Mouse (Mus musculus): ENCODE results near the gene Slc27a2.

The Slc27a2 gene

GRCm38 (mm10) chr2:126572163-126572562 lies 20.0 kb downstream of the Slc27a2 start:
- Histone ChIP-seq H3K27me3 (ENCODE audit: insufficient read depth, low read length) (no peaks in the 10 kb centered on the region), H3K36me3 (ENCODE audit: insufficient read depth, low read length) (peaks cover 99% of the 10 kb centered on the region), H3K4me3 (replicated peaks; ENCODE audit: low read length) (no peak overlapping the region), H3K9me3 (ENCODE audit: low read length) (no peaks in the 10 kb centered on the region), H3K4me1 (replicated peaks; ENCODE audit: low read depth, low read length) (no peaks in the 10 kb centered on the region)
- TF ChIP-seq NANOG (IDR thresholded peaks at IDR 0.05; ENCODE audit: borderline replicate concordance, low read length) (no peak), CTCF (conservative IDR thresholded peaks at IDR 0.05; ENCODE audit: low read length) (no peak), POU5F1 (IDR thresholded peaks at IDR 0.05; ENCODE audit: borderline replicate concordance, low read length) (no peak)

DNA sequence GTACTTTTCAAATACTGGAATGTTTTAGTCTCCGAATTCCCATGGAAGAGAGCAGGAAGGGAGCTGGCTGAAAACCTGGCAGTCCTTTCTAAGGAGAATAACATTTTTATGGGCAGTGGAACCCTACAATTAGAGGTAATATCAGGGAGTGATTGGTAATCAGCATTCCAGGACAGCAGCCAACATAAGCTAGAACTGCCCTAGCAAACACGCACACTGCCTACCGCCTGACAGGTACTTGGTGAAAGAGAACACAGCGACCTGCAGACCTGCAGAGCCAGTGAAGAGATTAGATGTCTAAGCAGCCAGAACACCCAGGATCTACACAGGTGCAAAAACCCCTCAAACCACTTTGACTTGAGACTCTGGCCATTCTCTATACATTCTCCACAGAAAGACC lies 20.5 kb downstream of the Slc27a2 start:
- Histone ChIP-seq H3K9me3 (ENCODE audit: low read length) (no peaks in the 10 kb centered on the region), H3K4me3 (replicated peaks; ENCODE audit: low read length) (no peak overlapping the region), H3K4me1 (replicated peaks; ENCODE audit: low read depth, low read length) (no peaks in the 10 kb centered on the region), H3K27me3 (ENCODE audit: insufficient read depth, low read length) (no peaks in the 10 kb centered on the region), H3K36me3 (ENCODE audit: insufficient read depth, low read length) (peaks cover 99% of the 10 kb centered on the region)
- TF ChIP-seq NANOG (IDR thresholded peaks at IDR 0.05; ENCODE audit: borderline replicate concordance, low read length) = no peak
- TF ChIP-seq CTCF (conservative IDR thresholded peaks at IDR 0.05; ENCODE audit: low read length) = no peak
- no peak for TF ChIP-seq POU5F1 (IDR thresholded peaks at IDR 0.05; ENCODE audit: borderline replicate concordance, low read length)

- Histone ChIP-seq H3K36me3 (ENCODE audit: insufficient read depth, low read length) (peaks cover 98% of the 10 kb centered on the region), H3K4me3 (replicated peaks; ENCODE audit: low read length) (no peak overlapping the region), H3K27me3 (ENCODE audit: insufficient read depth, low read length) (no peaks in the 10 kb centered on the region), H3K9me3 (ENCODE audit: low read length) (no peaks in the 10 kb centered on the region), H3K4me1 (replicated peaks; ENCODE audit: low read depth, low read length) (peaks cover 4% of the 10 kb centered on the region; the same call in 1 of the 2 replicates)
- TF ChIP-seq NANOG (IDR thresholded peaks at IDR 0.05; ENCODE audit: borderline replicate concordance, low read length) (no peak), POU5F1 (IDR thresholded peaks at IDR 0.05; ENCODE audit: borderline replicate concordance, low read length) (no peak), CTCF (conservative IDR thresholded peaks at IDR 0.05; ENCODE audit: low read length) (no peak)
These were observed 23.4 kb downstream of the Slc27a2 start for GRCm38 (mm10) chr2:126575391-126576176.

DNA sequence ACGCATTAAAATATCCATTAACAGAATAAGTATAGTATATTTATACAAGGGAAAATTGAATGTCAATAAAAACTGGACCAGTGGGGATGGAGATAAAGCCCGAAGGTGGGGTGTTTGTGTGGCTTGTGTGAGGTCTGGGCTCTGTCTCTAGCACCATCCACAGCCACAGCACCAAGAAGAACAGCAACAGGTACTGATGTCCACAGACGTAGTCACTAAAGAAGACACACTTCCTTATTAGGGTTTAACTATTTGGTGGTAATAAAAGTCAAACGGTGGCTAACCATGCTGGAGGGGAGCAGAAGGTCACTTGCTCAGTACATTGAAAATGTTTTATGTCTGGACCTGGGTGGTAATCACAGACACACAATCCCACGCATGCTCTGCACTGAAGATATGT lies 25.2 kb downstream of the Slc27a2 start:
- Histone ChIP-seq H3K27me3 (ENCODE audit: insufficient read depth, low read length) (no peaks in the 10 kb centered on the region), H3K36me3 (ENCODE audit: insufficient read depth, low read length) (peaks cover 98% of the 10 kb centered on the region), H3K9me3 (ENCODE audit: low read length) (no peaks in the 10 kb centered on the region), H3K4me3 (replicated peaks; ENCODE audit: low read length) (no peak overlapping the region), H3K4me1 (replicated peaks; ENCODE audit: low read depth, low read length) (peaks cover 4% of the 10 kb centered on the region; the same call in 1 of the 2 replicates)
- TF ChIP-seq CTCF (conservative IDR thresholded peaks at IDR 0.05; ENCODE audit: low read length) = no peak
- no peak for TF ChIP-seq NANOG (IDR thresholded peaks at IDR 0.05; ENCODE audit: borderline replicate concordance, low read length)
- no peak for TF ChIP-seq POU5F1 (IDR thresholded peaks at IDR 0.05; ENCODE audit: borderline replicate concordance, low read length)

- peaks cover 99% of the 10 kb centered on the region for H3K36me3 ChIP-seq (ENCODE audit: insufficient read depth, low read length)
- no peak overlapping the region for H3K4me3 ChIP-seq (replicated peaks; ENCODE audit: low read length)
These were observed 27.1 kb downstream of the Slc27a2 start for GRCm38 (mm10) chr2:126579282-126579681.

GRCm38 (mm10) chr2:126583960-126584359 lies 31.8 kb downstream of the Slc27a2 start:
- H3K27me3 ChIP-seq (ENCODE audit: insufficient read depth, low read length) = no peaks in the 10 kb centered on the region
- H3K36me3 ChIP-seq (ENCODE audit: insufficient read depth, low read length) = peaks cover 98% of the 10 kb centered on the region
- no peak for TF ChIP-seq POU5F1 (IDR thresholded peaks at IDR 0.05; ENCODE audit: borderline replicate concordance, low read length)
- no peak for TF ChIP-seq CTCF (conservative IDR thresholded peaks at IDR 0.05; ENCODE audit: low read length)
- no peak for TF ChIP-seq NANOG (IDR thresholded peaks at IDR 0.05; ENCODE audit: borderline replicate concordance, low read length)
- peaks cover 5% of the 10 kb centered on the region; the same call in 1 of the 2 replicates for H3K9me3 ChIP-seq (ENCODE audit: low read length)
- H3K4me1 ChIP-seq (replicated peaks; ENCODE audit: low read depth, low read length) = peaks cover 4% of the 10 kb centered on the region; the same call in 1 of the 2 replicates
- no peak overlapping the region for H3K4me3 ChIP-seq (replicated peaks; ENCODE audit: low read length)

More at GRCm38 (mm10) chr2:126579282-126579681, 27.1 kb downstream of the Slc27a2 start:
- H3K27me3 ChIP-seq (ENCODE audit: insufficient read depth, low read length) = no peaks in the 10 kb centered on the region
- no peaks in the 10 kb centered on the region for H3K9me3 ChIP-seq (ENCODE audit: low read length)
- peaks cover 4% of the 10 kb centered on the region; the same call in 1 of the 2 replicates for H3K4me1 ChIP-seq (replicated peaks; ENCODE audit: low read depth, low read length)
- TF ChIP-seq POU5F1 (IDR thresholded peaks at IDR 0.05; ENCODE audit: borderline replicate concordance, low read length) (no peak), CTCF (conservative IDR thresholded peaks at IDR 0.05; ENCODE audit: low read length) (no peak), NANOG (IDR thresholded peaks at IDR 0.05; ENCODE audit: borderline replicate concordance, low read length) (no peak)

DNA sequence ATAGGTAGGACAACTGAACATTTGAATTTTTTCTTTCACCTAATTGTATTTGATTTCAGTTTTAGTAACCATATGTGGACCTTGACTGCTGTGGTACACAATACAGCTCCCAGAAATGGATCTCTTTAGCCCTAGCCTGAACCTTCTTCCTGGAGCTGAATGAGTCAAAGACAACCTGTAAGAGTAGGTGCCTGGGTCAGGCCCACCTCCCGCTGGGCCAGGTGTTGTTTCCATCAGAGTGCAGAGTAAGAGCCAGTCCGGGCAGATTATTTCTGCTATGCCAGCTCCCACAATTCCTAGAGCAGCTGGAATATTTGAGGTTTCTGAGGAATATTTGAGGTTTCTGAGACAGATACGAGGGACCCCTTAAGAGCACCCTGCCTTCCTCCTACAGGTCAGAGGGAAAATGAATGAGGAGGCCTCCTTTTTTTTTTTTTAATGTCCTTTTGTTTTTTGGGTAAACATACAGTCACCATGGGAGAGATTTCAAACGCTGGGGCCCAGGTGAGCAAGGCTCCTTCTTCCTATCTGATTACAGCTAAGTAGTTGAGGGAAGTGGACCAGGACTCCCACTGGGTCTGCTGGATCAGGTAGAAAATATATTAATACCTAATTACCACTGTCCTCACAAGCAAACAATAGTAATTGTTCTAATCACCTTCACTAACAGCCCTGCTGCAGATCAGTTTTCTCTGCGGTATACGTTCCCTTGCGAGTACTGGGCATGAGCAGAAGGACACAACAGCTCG lies 32.6 kb downstream of the Slc27a2 start:
- TF ChIP-seq POU5F1 (IDR thresholded peaks at IDR 0.05; ENCODE audit: borderline replicate concordance, low read length) = no peak
- no peak for TF ChIP-seq NANOG (IDR thresholded peaks at IDR 0.05; ENCODE audit: borderline replicate concordance, low read length)
- TF ChIP-seq CTCF (conservative IDR thresholded peaks at IDR 0.05; ENCODE audit: low read length) = no peak
- no peaks in the 10 kb centered on the region for H3K27me3 ChIP-seq (ENCODE audit: insufficient read depth, low read length)
- no peaks in the 10 kb centered on the region for H3K4me1 ChIP-seq (replicated peaks; ENCODE audit: low read depth, low read length)
- H3K36me3 ChIP-seq (ENCODE audit: insufficient read depth, low read length) = peaks cover 92% of the 10 kb centered on the region
- H3K4me3 ChIP-seq (replicated peaks; ENCODE audit: low read length) = no peak overlapping the region
- peaks cover 5% of the 10 kb centered on the region; the same call in 1 of the 2 replicates for H3K9me3 ChIP-seq (ENCODE audit: low read length)

DNA sequence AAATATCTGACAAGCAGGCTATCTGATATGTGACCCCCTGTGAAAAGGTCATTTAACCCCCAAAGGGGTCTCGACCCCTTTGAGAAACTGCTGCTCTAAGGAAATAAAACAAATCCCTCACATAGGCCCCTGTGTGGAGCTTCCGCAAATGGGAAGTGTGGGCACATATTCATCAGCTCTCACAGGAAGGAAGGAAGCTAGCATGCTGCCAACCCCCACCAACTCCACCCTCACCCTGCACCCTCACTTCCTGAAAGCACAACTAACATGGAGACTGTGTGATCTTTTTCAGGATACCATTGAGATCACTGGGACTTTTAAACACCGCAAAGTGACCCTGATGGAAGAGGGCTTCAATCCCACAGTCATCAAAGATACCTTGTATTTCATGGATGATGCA lies 35.3 kb downstream of the Slc27a2 start:
- peaks cover 5% of the 10 kb centered on the region; the same call in 1 of the 2 replicates for H3K9me3 ChIP-seq (ENCODE audit: low read length)
- no peaks in the 10 kb centered on the region for H3K4me1 ChIP-seq (replicated peaks; ENCODE audit: low read depth, low read length)
- no peaks in the 10 kb centered on the region for H3K27me3 ChIP-seq (ENCODE audit: insufficient read depth, low read length)
- TF ChIP-seq CTCF (conservative IDR thresholded peaks at IDR 0.05; ENCODE audit: low read length) = no peak
- TF ChIP-seq POU5F1 (IDR thresholded peaks at IDR 0.05; ENCODE audit: borderline replicate concordance, low read length) = no peak
- no peak for TF ChIP-seq NANOG (IDR thresholded peaks at IDR 0.05; ENCODE audit: borderline replicate concordance, low read length)
- peaks cover 67% of the 10 kb centered on the region for H3K36me3 ChIP-seq (ENCODE audit: insufficient read depth, low read length)
- no peak overlapping the region for H3K4me3 ChIP-seq (replicated peaks; ENCODE audit: low read length)
